Mouse (Mus musculus) heart, embryonic 16.5 days (tissue): ENCODE data around the gene Arsb. TPM values are rescaled to one million over a fixed set of nuclear protein-coding genes. Genes with fewer than 3 reads are reported as not detected.
"Not testable (repeated sequence)": the region's sequence is repeated elsewhere in the genome, so short reads cannot be mapped to it uniquely, and the experiment has no call there.

Source experiments
- ATAC-seq: fragments of 200-750 bp; cut with Nextera tagmentation; replicated peaks from 2 replicates; pipeline ENCODE4 v1.8.0; 2017; ENCODE audit warnings: moderate number of reproducible peaks; ENCODE audit not compliant: insufficient read depth, low FRiP score; ENCODE audit errors: extremely low read depth
- H3K27ac ChIP-seq: fragments of 300-500 bp; sonication (generic); 2 replicates; pipeline ENCODE4 v1.5.1; 2014; ENCODE audit warnings: mild to moderate bottlenecking, low read length, control low read depth, moderate library complexity
- H3K27me3 ChIP-seq: fragments of 300-500 bp; sonication (generic); 2 replicates; pipeline ENCODE4 v1.6.1; 2014; ENCODE audit warnings: low read length, mixed read lengths; ENCODE audit not compliant: control insufficient read depth, insufficient read depth
- H3K36me3 ChIP-seq: fragments of 300-500 bp; sonication (generic); 2 replicates; pipeline ENCODE4 v1.6.1; 2014; ENCODE audit not compliant: control insufficient read depth, insufficient read depth
- H3K4me1 ChIP-seq: fragments of 300-500 bp; sonication (generic); 2 replicates; pipeline ENCODE4 v1.6.1; 2014; ENCODE audit warnings: low read length, mixed read lengths; ENCODE audit not compliant: control insufficient read depth, insufficient read depth
- H3K4me2 ChIP-seq: fragments of 300-500 bp; sonication (generic); 2 replicates; pipeline ENCODE4 v1.6.1; 2014; ENCODE audit warnings: low read depth, mild to moderate bottlenecking, control low read depth, low read length
- H3K4me3 ChIP-seq: fragments of 300-500 bp; sonication (generic); 2 replicates; pipeline ENCODE4 v1.5.1; 2014; ENCODE audit warnings: mild to moderate bottlenecking, control low read depth, low read length
- H3K9ac ChIP-seq: fragments of 300-500 bp; sonication (generic); 2 replicates; pipeline ENCODE4 v1.6.1; 2014; ENCODE audit warnings: low read length, control low read depth
- H3K9me3 ChIP-seq: fragments of 300-500 bp; sonication (generic); replicated peaks from 2 replicates; pipeline ENCODE4 v1.6.1; 2016; ENCODE audit warnings: low read length; ENCODE audit not compliant: control insufficient read depth
- WGBS: fragments of 180-500 bp; shearing (Covaris S2); extraction: QIAGEN DNeasy Blood & Tissue Kit; methylation state at CpG from one replicate; pipeline ENCODE4 v1.1.7; 2014; 5-methylcytosine and 5-hydroxymethylcytosine counted together
- microRNA-seq: library from miRNA; unstranded; fragments of <30 nt; microRNA quantifications from one replicate; pipeline ENCODE4, GENCODE M21; 2017
- polyA plus RNA-seq: library from polyadenylated mRNA; unstranded; fragments of >200 nt; fragmentation: Nextera tagmentation; extraction: Ambion mirVana; gene quantifications from 2 replicates; pipeline ENCODE4 v1.2.1, GENCODE M21; 2015

The Arsb gene
- polyA plus RNA-seq, 1 experiment from 2014 or later: 10.0 TPM

GRCm38 (mm10) chr13:93985750-93986149 lies 214.3 kb downstream of the Arsb start:
- not testable (repeated sequence) for H3K27ac ChIP-seq

DNA sequence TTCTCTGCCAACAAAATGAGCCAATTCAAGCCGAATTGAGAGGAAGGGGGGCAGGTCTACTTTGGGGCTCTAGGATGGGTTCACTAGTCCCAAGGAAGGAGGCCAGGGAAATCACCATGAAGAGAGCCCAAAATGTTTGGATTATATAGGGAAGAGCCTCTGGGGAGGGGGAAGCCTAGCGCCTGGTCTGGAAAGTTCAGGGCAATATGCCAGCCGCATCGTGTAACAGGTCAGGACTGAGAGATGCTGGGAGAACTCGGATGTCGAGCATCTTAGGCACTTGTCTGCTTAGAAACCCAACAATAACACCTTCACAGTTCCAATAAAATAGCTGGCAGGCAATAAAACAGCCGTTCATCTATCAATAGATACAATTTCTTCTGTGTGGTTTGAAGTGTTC lies 216.2 kb downstream of the Arsb start:
- Histone ChIP-seq H3K36me3 (no peaks in the 10 kb centered on the region), H3K4me2 (no peak overlapping the region), H3K27ac (no peak overlapping the region), H3K4me3 (no peak overlapping the region), H3K4me1 (peaks cover 37% of the 10 kb centered on the region), H3K27me3 (no peaks in the 10 kb centered on the region), H3K9ac (no peak overlapping the region), H3K9me3 (peaks cover 8% of the 10 kb centered on the region; the same call in 1 of the 2 replicates)
- ATAC-seq: no peak
- WGBS: 62% methylated on average over 7 of the region's 7 CpGs

More at GRCm38 (mm10) chr13:93985750-93986149, 214.3 kb downstream of the Arsb start:
- H3K27me3 ChIP-seq, H3K4me3 ChIP-seq, H3K36me3 ChIP-seq, H3K9me3 ChIP-seq, H3K9ac ChIP-seq, H3K4me2 ChIP-seq, ATAC-seq: not testable (repeated sequence)
- H3K4me1 ChIP-seq: peaks cover 32% of the 10 kb centered on the region
- 93% methylated on average over 8 of the region's 8 CpGs for WGBS

- Histone ChIP-seq H3K36me3 (no peaks in the 10 kb centered on the region), H3K4me3 (no peak overlapping the region), H3K27me3 (no peaks in the 10 kb centered on the region), H3K9ac (0 out of 2 replicates have a peak overlapping the region, but pooled peaks have one; percentile 4), H3K4me1 (peaks cover 30% of the 10 kb centered on the region), H3K4me2 (peak overlapping the region; percentile 19; the same call in 1 of the 2 replicates), H3K9me3 (peaks cover 8% of the 10 kb centered on the region; the same call in 1 of the 2 replicates), H3K27ac (peak overlapping the region; percentile 73)
- 28% methylated on average over 3 of the region's 4 CpGs for WGBS
- ATAC-seq: peak; percentile 58
Measured at GRCm38 (mm10) chr13:93989208-93989607, 217.8 kb downstream of the Arsb start.

GRCm38 (mm10) chr13:93989736-93990611 lies 218.5 kb downstream of the Arsb start:
- peak; percentile 51 for ATAC-seq
- 0 out of 2 replicates have a peak overlapping the region, but pooled peaks have one; percentile 4 for H3K9ac ChIP-seq

DNA sequence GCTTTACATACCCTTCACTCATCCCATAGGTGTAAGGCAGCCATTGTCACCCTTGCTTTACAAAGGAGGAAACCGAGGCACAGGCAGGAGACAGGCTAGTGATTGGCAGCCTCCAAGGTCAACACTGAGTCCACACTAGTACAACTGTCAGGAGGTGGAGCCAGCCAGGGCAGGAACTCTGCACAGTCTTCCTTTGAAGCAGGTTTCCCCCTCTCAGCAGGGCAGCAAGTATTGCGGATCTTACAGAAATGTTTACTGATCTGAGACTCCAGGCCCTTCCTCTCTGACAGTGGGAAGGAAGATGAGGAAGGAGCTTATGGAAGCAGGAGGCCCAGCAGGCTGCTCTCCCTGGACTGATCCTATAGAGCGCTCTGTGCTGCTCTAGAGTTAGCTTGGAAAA lies 219.4 kb downstream of the Arsb start:
- Histone ChIP-seq H3K9me3 (peaks cover 8% of the 10 kb centered on the region; the same call in 1 of the 2 replicates), H3K27ac (0 out of 2 replicates have a peak overlapping the region, but pooled peaks have one; percentile 30), H3K27me3 (no peaks in the 10 kb centered on the region), H3K4me2 (no peak overlapping the region), H3K4me1 (peaks cover 27% of the 10 kb centered on the region), H3K9ac (no peak overlapping the region), H3K36me3 (no peaks in the 10 kb centered on the region), H3K4me3 (no peak overlapping the region)
- ATAC-seq: no peak
- WGBS: 74% methylated on average over 3 of the region's 3 CpGs

More at GRCm38 (mm10) chr13:93989736-93990611, 218.5 kb downstream of the Arsb start:
- Histone ChIP-seq H3K36me3 (no peaks in the 10 kb centered on the region), H3K4me2 (peak overlapping the region; percentile 19; the same call in 1 of the 2 replicates), H3K27ac (peak overlapping the region; percentile 73), H3K4me3 (no peak overlapping the region), H3K27me3 (no peaks in the 10 kb centered on the region), H3K4me1 (peaks cover 27% of the 10 kb centered on the region), H3K9me3 (peaks cover 8% of the 10 kb centered on the region; the same call in 1 of the 2 replicates)
- WGBS: 49% methylated on average over 11 of the region's 11 CpGs

DNA sequence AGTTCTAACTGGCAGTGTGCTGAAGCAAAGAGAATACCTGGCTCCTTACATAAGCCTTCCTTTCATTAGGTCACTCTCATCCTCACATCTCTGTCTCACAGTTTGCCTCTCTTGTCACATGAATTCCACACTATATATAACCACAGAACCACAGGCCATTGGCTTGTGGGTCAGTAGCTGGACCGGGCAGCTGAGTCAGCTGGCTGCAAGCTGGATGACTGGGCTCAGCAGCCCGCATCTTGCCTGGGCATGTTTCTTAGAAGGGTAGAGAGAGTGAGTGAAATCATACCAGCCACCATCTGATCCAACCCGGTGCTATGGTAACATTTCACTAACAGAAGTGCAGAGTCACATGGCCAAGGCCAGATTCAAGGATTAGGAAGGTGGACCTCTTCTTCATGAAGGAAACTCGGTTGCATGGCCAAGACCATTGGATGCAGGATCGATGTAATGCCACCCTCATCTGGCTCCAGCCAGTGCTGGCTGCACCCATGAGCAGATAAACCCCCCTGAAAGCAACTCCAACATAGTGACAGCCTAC lies 221.0 kb downstream of the Arsb start:
- no peak overlapping the region for H3K4me3 ChIP-seq
- no peak overlapping the region for H3K4me2 ChIP-seq
- no peaks in the 10 kb centered on the region for H3K36me3 ChIP-seq
- WGBS: 82% methylated on average over 5 of the region's 5 CpGs
- H3K9me3 ChIP-seq: peaks cover 8% of the 10 kb centered on the region; the same call in 1 of the 2 replicates
- no peaks in the 10 kb centered on the region for H3K27me3 ChIP-seq
- ATAC-seq: no peak
- no peak overlapping the region for H3K9ac ChIP-seq
- peak overlapping the region; percentile 30; the same call in 1 of the 2 replicates for H3K27ac ChIP-seq
- H3K4me1 ChIP-seq: peaks cover 34% of the 10 kb centered on the region

Small RNA genes within 50 kb of the gene (microRNA-seq; reads per million reads assigned to microRNA genes)
- gene Gm25534 (not detected), gene Mir5624 (not detected)

Other genes starting within 250 kb of the Arsb start
- 0.14 TPM in 1 of 2 replicates, not detected in the other for gene Bhmt, start 133.7 kb upstream of the Arsb start, polyA plus RNA-seq
- gene Bhmt2, start 97.3 kb upstream of the Arsb start, polyA plus RNA-seq: 0.10 and 0.20 TPM in 2 replicates
- gene Dmgdh, start 97.2 kb upstream of the Arsb start, polyA plus RNA-seq: 0.07 TPM in 1 of 2 replicates, not detected in the other